Mouse (Mus musculus): ENCODE measurements around the gene Edn1.
A peak's percentile ranks its signal among the peaks of the same experiment; 100 is the strongest.

Gene Edn1

DNA sequence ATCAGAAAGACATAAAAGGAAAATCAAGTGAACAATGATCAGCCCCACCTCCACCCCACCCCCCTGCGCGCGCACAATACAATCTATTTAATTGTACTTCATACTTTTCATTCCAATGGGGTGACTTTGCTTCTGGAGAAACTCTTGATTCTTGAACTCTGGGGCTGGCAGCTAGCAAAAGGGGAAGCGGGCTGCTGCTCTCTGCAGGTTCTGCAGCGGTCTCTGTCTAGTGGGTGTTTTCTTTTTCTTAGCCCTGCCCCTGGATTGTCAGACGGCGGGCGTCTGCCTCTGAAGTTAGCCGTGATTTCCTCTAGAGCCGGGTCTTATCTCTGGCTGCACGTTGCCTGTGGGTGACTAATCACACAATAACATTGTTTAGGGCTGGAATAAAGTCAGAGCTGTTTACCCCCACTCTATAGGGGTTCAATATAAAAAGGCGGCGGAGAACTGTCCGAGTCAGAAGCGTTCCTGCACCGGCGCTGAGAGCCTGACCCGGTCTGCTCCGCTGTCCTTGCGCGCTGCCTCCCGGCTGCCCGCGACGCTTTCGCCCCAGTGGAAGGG is at the start of gene Edn1:
TSS of gene Edn1 (plus strand) at position 316 of the 561 bp plus-strand sequence.
- peak in 1 of 2 experiments; percentile 22 for DNase-seq

DNA sequence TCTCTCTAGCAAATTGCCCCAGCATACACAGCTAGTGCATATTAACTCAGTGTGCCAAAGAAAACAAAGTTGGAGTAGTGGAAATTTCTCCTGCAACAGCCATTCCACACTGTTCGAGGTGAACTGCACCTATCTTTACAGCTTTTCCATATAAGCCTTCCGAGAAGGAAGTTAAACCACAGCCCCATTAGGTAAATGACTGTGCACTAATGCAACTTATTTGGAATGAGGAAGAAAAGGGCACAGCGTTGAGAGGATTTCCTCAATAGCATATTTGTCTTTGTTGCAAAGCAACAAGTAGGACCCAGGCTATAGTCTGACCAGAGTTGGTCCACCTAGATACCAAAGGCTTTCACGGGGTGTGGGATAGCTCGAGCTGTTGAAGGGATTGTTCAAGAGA is 47.5 kb upstream of the Edn1 start:
- DNase-seq = no peak

DNA sequence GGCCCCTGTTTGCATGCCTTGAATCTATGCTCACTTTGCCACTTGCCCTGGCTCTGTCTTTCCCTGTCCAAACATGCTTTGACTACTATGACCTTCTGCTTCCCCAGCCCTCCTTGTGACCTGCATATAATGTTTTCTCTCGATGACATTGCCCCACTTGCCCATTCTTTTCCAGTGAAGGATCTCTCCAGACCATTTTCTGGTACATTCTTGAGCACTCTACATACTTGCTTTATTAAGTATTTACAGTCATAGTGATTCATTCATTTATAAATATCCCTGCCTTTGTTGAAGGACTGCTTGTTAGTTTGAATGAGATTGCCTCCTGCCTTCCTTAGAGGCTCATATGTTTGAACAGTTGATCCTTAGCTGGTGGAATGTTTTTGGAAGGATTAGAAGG is 46.2 kb upstream of the Edn1 start:
- no peak for DNase-seq

DNA sequence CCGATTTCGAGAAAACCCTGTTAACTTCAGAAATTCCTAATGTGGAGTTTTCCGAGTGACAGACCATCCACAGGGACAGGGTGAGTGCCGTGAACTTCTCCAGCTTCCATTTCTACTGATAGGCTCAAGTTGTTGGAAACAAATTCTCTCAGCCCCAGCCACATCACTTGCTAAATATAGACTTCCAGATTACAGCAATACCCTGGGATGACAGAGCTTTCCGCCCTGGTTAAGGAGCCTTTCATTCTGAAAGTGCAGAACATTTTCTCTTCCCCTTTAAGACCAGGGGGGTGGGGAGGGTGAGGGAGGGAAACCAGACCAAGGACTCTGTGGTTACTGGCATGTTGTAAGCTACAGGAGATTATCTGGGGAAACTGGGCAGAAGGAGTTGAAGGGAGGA is 42.9 kb upstream of the Edn1 start:
- no peak for DNase-seq

DNA sequence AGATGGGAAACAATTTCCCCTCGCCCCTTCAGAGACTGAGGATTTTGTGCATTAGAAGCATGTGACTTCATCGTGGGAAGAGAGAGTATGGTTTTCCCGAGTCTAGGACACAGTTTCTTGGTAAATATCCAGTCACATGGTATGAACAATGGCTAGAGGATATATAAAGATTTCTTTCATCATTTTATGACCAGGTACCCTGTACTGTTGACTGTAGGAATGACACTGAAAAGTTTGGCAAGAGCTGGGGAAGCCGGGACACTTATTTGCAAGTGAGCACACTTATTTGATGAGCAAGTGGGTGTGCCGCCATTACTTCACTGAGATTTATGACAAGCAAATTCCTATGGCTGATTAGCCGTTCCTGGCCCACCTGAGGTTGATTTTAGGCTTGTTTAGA is 40.6 kb upstream of the Edn1 start:
- DNase-seq = no peak

DNA sequence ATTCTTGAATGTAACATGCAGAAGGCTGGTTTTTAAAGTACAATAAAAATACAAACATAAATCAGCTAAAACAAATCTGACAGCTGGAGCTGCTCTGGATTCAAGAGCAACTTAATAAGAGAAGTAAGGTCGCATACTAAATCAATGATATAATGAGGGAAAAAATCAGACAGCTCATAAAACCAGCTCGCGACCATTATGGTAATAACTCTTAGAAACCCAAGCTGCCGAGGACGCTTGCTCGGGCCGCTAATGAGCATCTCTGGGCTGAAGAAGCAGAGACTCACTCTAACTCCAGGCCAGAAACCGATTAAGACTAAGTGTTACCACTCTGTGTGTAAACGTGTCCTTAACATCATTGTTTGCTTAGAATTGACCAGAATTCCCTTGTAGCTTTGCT is 31.2 kb upstream of the Edn1 start:
- no peak for DNase-seq

DNA sequence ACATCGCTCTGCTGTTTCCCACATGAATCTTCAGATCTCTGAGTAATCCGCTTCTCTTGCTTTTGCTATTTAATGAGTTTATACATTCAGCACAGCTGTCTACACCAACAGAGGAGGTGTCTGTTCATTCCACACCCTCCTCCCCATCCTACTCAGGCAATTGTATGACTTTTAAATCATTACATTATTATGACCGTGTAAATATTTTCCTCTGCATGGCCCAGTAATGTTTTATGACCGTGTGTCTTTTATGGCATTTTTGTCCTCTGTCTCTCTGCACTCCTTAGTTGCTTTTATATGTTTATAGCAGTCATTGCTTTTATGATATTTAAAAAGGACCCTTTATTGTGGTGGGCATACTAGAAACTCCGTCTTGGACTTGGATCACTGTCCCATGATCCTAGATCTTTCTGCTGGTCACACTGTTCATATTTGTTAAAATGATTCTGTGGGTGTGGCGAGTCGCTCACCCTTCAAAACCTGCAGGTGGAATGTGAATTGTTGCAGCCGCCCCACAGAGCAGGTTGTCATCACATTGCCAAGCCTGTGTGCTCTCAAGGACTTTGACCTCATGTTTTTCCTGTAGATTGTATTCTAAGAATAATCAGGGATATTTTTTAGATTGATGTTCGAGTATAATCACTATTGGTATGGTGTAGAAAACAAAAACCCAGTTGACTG is 24.4 kb upstream of the Edn1 start:
- no peak for DNase-seq

DNA sequence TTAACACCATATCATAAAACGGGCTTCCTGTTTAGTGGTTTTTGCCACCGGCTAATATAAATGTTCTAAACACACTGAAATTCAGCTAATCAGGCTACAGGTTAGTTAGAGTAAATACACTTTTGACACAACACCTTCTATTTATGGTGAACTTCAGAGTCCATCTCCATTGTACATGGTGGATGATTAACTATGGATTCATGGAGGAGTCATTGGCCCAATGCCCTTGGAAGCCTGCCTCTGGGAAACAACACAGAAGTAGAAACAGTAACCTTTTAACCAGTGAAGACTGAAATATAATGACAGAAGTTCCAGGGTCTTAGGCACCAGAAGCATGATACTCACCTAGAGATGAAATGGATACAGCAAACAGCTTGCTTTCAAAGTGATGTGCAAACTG is 23.5 kb upstream of the Edn1 start:
- DNase-seq = no peak

DNA sequence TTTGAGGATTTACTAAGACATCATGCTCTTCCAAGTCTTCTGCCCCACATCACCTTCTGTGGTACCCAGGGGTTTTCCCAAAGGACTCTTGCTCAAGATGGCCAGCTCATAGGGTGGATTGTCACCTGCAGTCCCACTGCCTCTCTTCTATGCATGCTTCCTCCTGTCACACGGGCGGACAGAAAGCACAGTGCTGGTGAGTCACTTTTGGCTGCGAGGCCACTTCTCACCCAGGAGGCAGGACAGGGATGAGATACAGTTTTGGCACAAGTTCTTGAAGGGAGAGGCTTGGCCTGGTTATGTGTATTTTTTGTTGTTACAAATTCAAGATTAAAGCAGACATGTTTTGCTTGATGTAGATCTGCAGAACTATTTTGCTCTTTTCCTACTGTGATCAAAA is 15.4 kb upstream of the Edn1 start:
- peak; percentile 16 to 20 for DNase-seq

DNA sequence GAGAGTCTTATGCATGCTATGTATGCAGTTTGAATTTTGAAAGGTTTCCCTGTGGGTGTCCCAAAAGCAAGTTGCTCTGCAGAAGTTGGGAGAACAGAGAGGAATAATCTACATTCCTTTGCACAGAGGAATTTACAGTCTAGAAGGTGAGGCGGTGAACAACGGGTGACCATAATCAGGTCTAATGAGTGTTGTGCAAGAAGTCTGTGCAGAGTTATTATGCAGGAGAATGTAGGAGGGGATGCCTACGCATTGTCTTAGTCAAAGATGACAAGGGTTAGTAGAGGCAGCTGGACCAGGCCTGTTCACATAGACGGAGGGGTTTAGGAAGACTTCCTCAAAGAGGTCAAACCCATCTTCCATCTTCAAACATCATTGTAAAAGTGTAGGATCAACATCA is 14.5 kb upstream of the Edn1 start:
- DNase-seq = no peak

DNA sequence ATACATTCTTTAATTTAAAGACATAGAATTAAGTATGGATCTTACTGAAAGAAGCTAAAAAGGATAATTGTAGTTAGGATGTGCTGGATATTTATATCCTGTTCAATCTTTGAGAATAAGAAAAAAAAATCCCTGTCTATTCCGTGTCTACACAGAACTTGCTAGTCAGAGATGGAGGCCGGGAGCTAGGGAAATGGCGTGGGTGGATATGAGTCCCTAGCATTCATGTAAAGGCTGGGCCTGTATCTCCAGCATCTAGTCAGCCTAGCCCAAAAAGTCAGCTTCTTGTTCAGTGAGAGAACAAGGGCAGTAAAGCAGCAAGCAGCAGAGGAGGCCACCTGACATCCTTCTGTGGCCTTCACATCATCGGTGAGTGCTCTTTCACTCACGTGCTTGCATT is 8.7 kb upstream of the Edn1 start:
- DNase-seq = no peak

DNA sequence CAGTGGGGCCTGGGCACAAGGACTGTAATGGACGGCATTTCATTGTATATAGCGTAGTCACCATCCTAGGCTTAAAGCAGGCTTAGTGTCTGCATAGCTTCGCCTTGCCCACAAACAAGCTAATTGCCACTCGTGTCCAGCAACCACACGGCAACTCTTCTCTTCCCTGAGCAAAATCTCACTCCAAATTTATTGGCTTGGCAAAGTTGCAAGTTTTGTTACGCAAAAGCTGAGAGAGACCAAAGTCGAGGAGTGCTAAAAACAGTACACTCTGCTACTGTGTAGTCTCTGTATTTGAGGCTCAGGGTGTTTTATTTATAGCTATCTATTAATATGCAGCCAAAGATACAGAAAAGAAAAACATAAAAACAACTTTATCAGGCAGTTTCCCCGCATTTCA is 3.0 kb upstream of the Edn1 start:
- DNase-seq = no peak

DNA sequence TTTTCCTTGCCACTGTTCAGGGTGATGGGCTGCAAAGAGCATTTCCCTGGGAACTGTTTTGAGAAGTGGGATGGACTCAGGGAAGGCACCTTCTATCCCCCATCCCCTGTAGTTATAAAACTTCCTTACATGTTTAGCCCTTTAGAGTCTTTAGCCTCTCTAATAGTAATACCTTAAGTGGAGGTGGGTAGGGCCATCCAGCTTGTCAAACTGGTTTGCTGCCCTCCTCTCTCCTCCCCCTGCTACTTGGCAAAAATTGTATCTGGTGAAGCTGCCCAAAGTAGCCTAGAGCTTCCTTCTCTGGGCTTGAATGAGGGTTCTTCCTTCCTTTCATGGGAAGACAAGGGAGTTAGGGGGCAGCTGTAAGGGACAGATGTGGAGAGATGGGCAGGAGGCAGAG is 2.5 kb upstream of the Edn1 start:
- DNase-seq = no peak

DNA sequence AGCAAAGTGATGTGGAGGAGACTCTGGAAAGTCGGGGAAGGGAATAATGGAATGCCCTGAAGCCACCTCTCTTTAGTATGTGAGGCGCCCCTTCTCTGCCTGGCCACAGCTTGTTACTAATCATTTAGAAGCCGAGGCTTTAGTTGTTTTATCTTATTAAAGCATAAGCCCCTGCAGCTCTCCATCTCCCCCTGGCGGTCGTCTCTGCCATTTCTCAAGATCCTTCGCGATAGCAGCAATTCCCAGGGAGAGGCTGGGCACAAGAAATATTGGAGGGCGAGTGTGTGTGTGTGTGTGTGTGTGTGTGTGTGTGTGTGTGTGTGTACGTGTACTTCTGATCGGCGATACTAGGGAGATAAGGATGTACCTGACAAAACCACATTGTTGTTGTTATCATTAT is 709 bp upstream of the Edn1 start:
- peak; percentile 75 to 76 for DNase-seq

DNA sequence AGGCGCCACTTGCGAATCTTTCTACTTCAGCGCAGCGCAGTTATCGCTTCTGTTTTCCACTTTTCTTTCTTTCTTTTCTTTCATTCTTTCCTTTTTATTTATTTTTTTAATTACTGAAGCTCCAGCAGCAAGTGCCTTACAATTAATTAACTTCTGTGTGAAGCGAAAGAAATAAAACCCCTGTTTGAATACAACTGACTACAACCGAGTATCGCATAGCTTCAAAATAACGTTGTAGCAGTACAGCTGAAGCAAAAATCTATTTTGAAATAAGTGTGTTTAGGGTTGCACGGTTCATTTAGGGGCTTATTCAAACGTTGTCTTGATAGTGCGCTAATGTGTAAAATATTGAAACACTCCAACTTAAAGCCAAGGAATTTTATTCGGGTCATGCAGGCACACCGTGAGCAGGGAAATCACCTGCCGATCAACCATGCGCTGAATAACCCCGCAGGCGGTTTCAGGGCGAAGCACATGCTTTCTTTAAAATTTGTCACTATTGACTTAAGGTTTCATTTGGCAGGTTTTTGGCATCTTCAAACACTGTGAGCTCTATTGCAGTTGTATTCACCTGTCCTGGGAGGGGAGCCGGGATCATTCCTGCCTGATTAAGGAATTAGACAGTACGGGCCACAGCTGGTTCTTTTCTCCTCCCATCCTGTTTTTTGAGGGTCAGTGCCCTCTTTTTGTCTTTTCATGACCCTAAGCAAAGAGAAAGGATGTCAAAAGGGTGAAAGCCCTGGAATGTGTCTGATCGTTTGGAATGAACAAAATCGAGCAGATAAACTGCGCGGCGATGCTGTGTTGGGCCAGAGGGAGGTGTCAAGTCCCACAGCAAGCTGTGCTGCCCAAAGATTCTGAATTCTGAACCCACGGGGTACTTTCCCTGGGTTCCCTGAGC is 935 bp downstream of the Edn1 start:
- DNase-seq = peak in 1 of 2 experiments; percentile 16

DNA sequence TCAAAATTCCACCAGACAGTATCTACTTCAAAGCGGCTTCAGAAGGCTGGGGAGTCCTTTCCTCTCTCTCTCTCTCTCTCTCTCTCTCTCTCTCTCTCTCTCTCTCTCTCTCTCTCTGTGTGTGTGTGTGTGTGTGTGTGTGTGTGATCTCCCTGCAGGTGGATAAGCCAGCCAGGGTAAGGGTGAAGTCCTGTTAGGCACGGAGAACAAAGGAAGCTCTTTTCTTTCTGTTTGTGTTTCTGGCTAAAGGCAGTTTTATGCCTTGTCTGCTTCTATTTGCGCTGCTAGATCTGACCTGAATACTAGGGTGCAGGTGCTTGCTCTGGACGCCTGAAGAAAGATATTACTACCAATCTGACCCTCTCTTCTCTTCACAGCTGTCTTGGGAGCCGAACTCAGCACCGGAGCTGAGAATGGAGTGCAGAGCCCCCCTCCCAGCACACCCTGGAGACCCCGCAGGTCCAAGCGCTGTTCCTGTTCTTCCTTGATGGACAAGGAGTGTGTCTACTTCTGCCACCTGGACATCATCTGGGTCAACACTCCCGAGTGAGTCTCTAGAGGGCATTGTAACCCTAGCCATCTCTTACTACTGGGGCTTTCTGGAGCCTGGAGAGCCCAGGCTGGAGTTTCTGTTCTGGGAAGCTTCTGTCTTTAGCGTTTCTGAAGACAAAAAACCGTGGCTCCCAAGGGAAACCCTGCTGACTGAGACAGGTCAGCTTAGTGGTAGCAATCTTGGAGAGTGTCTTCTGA is 2.1 kb downstream of the Edn1 start:
- DNase-seq = no peak

DNA sequence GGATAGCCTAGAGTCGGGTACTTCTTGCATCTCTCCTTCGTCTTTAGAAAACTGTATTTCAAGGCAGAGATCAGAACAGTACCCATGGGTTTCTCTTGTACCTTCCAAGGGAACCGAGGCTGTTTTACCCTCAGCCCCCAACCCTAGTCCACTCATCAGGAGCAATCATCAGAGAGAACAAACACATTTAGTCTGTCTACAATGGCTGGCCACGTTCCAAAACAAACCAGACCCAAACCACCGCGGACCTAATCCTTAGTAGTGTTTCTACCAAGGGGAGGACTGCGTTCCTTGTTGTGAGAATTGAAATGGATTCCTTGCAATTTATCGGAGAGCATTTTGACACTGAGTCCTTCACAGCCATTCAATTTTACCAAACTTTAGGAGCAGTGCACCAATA is 2.9 kb downstream of the Edn1 start:
- no peak for DNase-seq

DNA sequence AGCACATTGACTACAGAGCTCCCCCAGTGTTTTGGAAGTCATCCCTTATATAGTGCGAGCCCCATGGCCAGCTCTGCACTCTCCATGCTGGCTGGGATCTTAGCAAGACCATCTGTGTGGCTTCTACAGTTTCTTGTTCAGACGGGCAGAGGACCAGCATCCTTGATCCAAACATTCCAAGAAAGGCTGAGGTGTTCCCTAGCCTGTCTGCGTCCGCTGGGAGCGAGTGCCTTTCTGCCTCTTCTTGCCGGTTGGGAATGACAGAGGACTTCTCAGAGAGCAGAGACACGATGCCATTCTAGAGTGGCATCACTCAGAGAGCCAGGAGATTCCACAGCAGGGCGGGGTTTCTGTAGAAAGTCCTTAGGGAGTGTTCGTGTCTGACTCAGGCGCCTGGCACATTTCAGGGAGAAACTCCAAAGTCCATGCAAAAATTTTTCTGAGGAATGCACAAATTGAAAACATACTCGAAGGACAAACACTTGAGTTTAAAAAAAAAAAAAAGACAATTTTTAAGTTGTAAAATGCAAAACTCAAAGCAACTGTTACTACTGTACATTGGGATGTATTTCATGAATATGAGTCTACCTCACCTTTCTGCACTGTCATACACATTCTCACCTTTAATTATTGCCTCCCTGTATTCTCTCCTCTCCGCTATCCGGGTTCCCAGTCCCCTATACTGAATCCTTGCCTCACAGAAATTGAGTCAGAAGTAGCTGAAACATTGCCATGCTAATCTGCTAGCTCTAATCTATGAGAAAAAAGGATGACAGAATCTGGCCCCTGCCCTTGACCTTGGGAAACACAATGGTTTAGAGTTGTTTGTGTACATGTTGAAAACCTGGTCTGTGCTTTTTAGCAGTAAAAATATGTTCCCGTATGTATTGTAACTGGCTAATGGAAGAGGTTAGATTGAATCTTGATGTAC is 5.9 kb downstream of the Edn1 start:
- no peak for DNase-seq

DNA sequence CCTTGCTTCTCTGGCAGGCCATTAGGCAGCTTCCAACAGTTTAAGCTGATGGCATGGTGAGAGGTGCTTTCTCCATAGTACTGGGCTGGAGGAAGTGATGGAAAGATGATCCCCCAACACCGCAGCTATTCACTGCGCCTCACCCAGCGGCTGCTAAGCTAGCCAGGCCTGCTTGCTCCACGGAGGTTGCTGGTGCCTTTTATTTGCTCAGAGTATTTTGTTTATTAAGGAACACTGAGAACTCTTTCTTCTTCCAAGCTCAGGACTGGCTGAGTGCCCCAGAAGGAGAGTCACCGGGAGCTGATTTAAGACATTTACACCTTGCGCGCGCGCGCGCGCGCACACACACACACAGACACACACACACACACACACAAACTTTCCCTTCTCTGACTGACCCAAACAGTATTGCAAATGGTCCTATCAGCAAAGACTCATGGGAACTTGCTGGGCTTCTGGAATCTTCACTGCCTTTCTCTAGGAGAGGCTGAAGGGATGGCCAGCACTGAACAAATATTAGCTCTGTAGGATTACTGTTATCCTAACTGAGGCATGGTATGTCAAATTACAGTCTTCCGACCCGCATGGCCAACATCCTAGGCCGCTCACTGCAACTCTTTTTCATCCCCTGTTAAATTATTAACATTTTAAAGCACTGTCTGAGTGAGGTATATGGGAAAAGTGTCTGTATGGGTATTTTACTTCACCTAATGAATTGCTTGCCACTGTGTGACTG is 7.3 kb downstream of the Edn1 start:
- DNase-seq = no peak

DNA sequence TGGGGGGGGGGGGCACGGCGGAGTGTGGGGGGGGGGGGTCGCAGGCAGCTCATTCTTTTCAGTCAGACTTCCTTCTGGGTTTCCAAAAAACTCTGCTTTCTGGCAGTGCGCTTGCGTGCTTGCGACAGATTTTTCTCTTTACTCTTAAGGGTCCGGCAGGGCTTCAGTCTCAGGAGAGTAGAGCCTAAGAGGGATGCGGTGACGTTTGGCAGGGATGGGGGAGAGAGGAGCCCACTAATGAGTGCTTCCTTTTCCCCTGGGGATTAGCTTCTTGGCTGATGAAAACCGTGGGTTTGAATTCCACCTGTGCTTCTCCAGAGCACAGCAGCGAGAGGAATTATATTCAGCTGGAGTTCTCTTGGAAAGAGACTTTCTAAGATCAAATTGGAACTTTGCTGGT is 8.5 kb downstream of the Edn1 start:
- DNase-seq = no peak

DNA sequence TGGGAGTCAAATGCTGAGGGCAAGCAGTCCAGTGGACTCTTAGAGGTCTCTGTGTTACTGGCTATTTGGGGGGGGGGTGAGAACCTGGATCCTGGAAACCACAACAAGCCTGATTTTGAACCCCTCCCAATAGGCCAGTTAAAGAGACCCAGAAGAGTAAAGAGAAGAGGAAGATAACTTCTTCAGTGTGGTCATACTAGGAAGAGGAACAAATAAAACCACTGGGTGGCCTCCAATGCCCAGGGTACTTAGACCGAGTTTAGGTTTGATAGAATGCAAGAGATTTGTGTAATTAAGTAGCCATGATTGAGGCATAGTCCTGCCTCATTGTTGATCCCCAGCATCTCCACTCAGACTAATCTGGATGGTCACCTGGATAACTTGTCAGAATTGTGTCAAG is 14.4 kb downstream of the Edn1 start:
- DNase-seq = no peak
